Mouse (Mus musculus) limb, embryonic 14.5 days (tissue): ENCODE data around the gene Zdhhc6. TPM values are rescaled to one million over a fixed set of nuclear protein-coding genes. Genes with fewer than 3 reads are reported as not detected.

Source experiments
- ATAC-seq: fragments of 200-750 bp; cut with Nextera tagmentation; 2 replicates; pipeline ENCODE4 v1.8.0; 2017; ENCODE audit warnings: low read depth, moderate number of reproducible peaks, moderate TSS enrichment; ENCODE audit not compliant: low FRiP score
- DNase-seq: peaks from one replicate; pipeline ENCODE4 v3.0.0-alpha.2; 2015; ENCODE audit warnings: low spot score
- H3K27ac ChIP-seq: fragments of 300-500 bp; sonication (generic); replicated peaks from 2 replicates; pipeline ENCODE4 v1.5.1; 2014; ENCODE audit warnings: low read depth, mild to moderate bottlenecking, low read length, moderate library complexity, mixed read lengths
- H3K27me3 ChIP-seq: fragments of 300-500 bp; sonication (generic); 2 replicates; pipeline ENCODE4 v1.6.1; 2014; ENCODE audit warnings: low read length, mixed read lengths; ENCODE audit not compliant: control insufficient read depth, insufficient read depth
- H3K36me3 ChIP-seq: fragments of 300-500 bp; sonication (generic); 2 replicates; pipeline ENCODE4 v1.6.1; 2014; ENCODE audit warnings: mild to moderate bottlenecking, low read length, moderate library complexity, mixed read lengths; ENCODE audit not compliant: control insufficient read depth, insufficient read depth
- H3K4me1 ChIP-seq: fragments of 300-500 bp; sonication (generic); 2 replicates; pipeline ENCODE4 v1.6.1; 2014; ENCODE audit warnings: antibody characterized with exemption, low read length, mixed read lengths; ENCODE audit not compliant: control insufficient read depth, insufficient read depth
- H3K4me2 ChIP-seq: fragments of 300-500 bp; sonication (generic); replicated peaks from 2 replicates; pipeline ENCODE4 v1.6.1; 2014; ENCODE audit warnings: low read depth, mild to moderate bottlenecking, low read length, moderate library complexity; ENCODE audit not compliant: severe bottlenecking
- H3K4me3 ChIP-seq: fragments of 300-500 bp; sonication (generic); replicated peaks from 2 replicates; pipeline ENCODE4 v1.5.1; 2014; ENCODE audit warnings: low read length
- H3K9ac ChIP-seq: fragments of 300-500 bp; sonication (generic); 2 replicates; pipeline ENCODE4 v1.6.1; 2014; ENCODE audit warnings: mild to moderate bottlenecking, low read depth, low read length, moderate library complexity; ENCODE audit not compliant: severe bottlenecking
- H3K9me3 ChIP-seq: fragments of 300-500 bp; sonication (generic); 2 replicates; pipeline ENCODE4 v1.6.1; 2016; ENCODE audit warnings: low read length; ENCODE audit not compliant: control insufficient read depth
- POLR2A ChIP-seq: fragments of 200-500 bp; IDR thresholded peaks from 2 replicates; pipeline ENCODE4 v1.8.0; 2012; ENCODE audit warnings: inconsistent platforms, mild to moderate bottlenecking, moderate library complexity, borderline replicate concordance; ENCODE audit not compliant: insufficient read depth, insufficient read length; ENCODE audit errors: extremely low read depth
- WGBS: fragments of 180-500 bp; shearing (Covaris S2); extraction: QIAGEN DNeasy Blood & Tissue Kit; methylation state at CpG from one replicate; pipeline ENCODE4 v1.1.7; 2014; 5-methylcytosine and 5-hydroxymethylcytosine counted together
- polyA plus RNA-seq, 2 experiments: library from polyadenylated mRNA; depleted of rRNA in 1 of 2; stranded (reverse) in 1 of 2; unstranded in 1 of 2; fragments of >200 nt; fragmentation: Nextera tagmentation in 1 of 2; extraction: Ambion mirVana in 1 of 2; gene quantifications; 2 replicates each; pipeline versions ENCODE4 v1.2.1 to v1.2.3; 2012 to 2014

Zdhhc6 gene
- polyA plus RNA-seq, 2 experiments: 32.6 to 78.9 TPM

GRCm38 (mm10) chr19:55222268-55222667 lies 93.6 kb downstream of the Zdhhc6 start:
- Histone ChIP-seq H3K36me3 (no peaks in the 10 kb centered on the region), H3K9me3 (no peaks in the 10 kb centered on the region), H3K4me2 (no peak overlapping the region), H3K27ac (no peak overlapping the region), H3K4me1 (peaks cover 2% of the 10 kb centered on the region; the same call in 1 of the 2 replicates), H3K4me3 (no peak overlapping the region), H3K9ac (no peak overlapping the region), H3K27me3 (no peaks in the 10 kb centered on the region)
- TF ChIP-seq POLR2A: no peak
- WGBS: 88% methylated on average over 9 of the region's 9 CpGs
- ATAC-seq (no peak), DNase-seq (no peak)

Other genes with a start within 250 kb of the Zdhhc6 start
- 15.9 and 19.1 TPM in 2 replicates for gene Gpam, start 188.8 kb downstream of the Zdhhc6 start, polyA plus RNA-seq (2012; rRNA removed)
- gene Gpam, start 188.8 kb downstream of the Zdhhc6 start, polyA plus RNA-seq (2014; fragmentation: Nextera tagmentation; extraction: Ambion mirVana): 16.0 and 18.2 TPM in 2 replicates
- not detected in 2 replicates for gene Tectb, start 135.3 kb downstream of the Zdhhc6 start, polyA plus RNA-seq (2012; rRNA removed)
- 0.11 TPM in 1 of 2 replicates, not detected in the other for gene Tectb, start 135.3 kb downstream of the Zdhhc6 start, polyA plus RNA-seq (2014; fragmentation: Nextera tagmentation; extraction: Ambion mirVana)
- gene Gucy2g, start 74.8 kb downstream of the Zdhhc6 start, polyA plus RNA-seq (2012; rRNA removed): 0.11 and 0.13 TPM in 2 replicates
- gene Gucy2g, start 74.8 kb downstream of the Zdhhc6 start, polyA plus RNA-seq (2014; fragmentation: Nextera tagmentation; extraction: Ambion mirVana): 0.04 TPM in 1 of 2 replicates, not detected in the other
- 8.5 and 13.6 TPM in 2 replicates for gene Acsl5, start 64.1 kb downstream of the Zdhhc6 start, polyA plus RNA-seq (2012; rRNA removed)
- gene Acsl5, start 64.1 kb downstream of the Zdhhc6 start, polyA plus RNA-seq (2014; fragmentation: Nextera tagmentation; extraction: Ambion mirVana): 32.1 and 42.8 TPM in 2 replicates
- 12.8 and 14.7 TPM in 2 replicates for gene Vti1a, start 263 bp upstream of the Zdhhc6 start, polyA plus RNA-seq (2012; rRNA removed)
- 22.8 and 23.8 TPM in 2 replicates for gene Vti1a, start 263 bp upstream of the Zdhhc6 start, polyA plus RNA-seq (2014; fragmentation: Nextera tagmentation; extraction: Ambion mirVana)